Mouse (Mus musculus) layer of hippocampus, adult 9-11 months (tissue): ENCODE measurements around the gene Mamdc4.
A peak's percentile ranks its signal among the peaks of the same experiment; 100 is the strongest.

Experiments used
- DNase-seq: peaks from one replicate; pipeline ENCODE4 v3.0.0; 2022

The Mamdc4 gene

DNA sequence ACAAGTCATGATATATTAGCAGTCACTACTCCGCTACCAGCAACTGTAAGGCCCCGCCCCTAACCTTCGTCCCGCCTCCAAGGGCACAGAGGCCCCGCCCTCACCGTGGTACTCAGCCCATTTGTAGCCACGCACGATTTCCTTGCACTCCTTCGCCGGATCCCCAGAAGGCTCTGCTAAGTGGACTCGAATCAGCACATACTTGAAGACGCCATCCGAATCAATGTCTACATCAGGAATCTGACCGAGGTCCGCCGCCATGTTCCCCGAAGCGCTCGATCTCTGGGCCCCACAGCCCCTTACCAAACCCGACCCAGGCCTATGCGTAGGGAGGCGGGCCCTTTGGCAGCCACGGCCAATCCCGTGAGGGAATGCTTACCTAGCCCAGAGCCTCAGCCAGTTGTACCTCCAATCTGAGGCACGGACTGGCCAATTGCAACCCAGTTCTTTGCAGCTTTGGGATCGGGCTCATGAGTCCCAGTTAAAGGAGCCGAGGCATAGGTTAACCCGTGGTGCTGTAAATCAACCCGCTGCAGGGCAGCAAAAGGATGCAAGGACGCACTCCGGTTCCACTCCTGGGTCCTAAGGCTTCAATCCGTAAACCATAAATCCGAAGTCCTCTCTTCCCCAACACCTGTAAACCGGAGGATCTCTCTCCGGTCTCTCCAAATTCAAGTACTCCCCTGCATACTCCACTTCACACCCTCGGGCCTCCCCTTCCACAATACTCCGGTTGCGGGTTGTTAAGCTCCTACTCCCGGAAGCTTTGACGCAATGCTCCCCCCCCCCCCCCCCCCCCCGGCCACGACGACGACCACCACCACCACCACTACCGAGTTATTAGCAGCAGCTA lies at the start of gene Mamdc4, which contains the start of gene Phpt1:
Mamdc4 (minus strand) TSS at position 267 of the 853 bp plus-strand sequence.
Phpt1 (minus strand) TSS at position 646 of the 853 bp plus-strand sequence.
- peak; percentile 99 for DNase-seq

DNA sequence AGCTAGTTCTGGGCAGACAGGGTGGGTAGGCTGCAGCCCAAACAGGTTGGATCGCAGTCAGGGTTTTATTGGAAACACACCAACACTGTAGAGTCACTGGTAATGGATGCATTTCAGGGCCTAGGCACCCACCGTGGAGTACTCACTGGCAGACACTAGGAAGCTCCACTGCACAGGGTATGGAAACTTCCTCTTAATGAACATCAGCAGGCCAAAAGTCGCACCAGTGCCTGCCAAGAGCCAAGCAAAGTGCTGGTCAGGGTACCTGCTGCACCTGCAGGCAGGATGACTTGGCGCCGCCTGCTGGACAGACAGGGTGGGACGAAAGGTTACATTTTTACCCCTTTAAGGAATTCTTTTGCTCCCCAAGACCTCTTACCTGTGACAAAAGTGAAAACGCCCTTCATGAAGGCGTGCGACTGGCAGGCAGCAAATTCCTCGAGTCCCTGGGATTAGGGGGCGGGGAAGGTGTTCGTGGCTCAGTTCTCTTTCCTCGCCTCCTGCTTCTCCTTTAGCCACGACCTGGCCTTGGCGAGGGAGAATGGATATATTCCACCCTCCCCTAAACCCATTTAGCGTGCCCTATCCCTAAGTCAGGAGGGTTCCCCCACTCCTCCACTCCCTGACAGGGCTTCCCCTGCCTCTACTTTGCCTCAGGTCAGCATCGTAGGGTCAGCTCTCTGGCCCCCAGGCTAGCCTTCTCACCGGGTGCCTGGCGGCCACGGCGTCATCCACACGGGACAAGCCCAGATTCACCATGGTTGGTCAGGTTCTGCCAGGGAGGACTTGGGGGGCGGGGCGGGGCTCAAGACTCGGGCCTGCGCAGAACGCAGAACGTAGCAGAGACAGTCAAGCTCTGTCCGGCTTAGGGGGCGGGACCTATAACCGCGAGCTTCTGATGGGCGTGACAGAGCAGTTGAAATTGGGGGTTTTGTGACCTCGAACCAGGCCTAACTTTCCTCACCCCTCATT lies 46.9 kb upstream of the Mamdc4 start, which contains the start of gene Tmem141:
Tmem141 (minus strand) TSS at position 777 of the 972 bp plus-strand sequence.
- peak; percentile 93 for DNase-seq

DNA sequence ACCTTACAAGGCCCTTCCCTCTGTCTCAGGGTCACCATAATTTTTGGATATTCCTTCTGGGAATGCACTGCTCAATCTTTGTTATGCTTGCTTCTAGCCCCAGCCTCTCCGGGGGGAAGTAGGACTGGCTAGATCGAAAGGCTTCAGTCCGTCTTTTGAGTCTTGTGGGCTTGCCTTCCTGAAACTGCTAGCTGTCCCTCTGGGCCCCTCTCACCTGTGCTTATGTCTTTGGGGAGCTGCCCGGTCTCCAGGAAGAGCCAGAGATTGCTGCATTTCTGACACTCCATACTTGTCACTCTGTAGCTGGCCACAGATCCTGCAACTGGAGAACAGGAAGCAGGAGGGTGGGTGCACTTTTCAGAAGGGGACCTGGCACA lies 46.2 kb upstream of the Mamdc4 start:
- no peak for DNase-seq

DNA sequence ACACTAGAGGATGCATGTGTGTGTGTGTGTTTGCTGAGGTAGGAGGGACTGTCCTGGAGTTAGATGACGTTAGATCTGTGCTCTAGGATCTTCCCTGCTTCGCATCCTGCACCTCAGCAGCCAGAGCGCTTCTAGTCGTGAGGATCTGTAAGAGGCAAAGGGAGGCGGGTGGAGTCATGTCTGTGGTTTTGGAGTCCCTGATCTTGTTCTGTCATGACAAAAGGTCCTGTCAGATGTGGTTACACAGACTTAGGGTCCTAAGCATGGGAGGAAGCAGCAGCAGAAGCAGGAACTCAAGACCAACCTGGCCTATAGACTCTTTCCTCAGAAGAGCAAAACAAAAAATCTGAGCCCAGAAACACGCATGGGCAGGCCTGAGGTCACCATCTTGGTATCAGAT lies 45.7 kb upstream of the Mamdc4 start:
- DNase-seq: no peak

DNA sequence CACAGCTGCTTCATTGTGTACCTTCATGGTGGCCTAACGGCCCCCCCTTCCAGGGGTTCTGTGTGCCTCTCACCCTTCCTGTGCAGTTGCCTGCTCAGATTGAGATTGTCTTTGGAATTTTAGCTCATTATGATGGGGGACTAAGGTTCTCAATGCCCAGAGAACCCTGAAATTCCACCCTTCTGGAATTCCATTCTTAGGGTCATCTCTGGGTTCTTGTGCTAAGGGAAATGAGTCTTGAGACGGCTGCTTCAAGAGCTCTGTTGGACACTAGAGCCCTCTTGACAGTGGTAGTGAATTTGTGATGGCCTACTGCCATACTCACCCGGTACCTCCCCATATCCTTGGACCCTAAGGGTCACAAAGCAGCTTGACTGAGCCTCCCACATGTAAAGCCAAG lies 42.9 kb upstream of the Mamdc4 start, which contains the start of gene Ccdc183:
Ccdc183 (minus strand) TSS at position 101 of the 400 bp plus-strand sequence.
- DNase-seq: no peak

DNA sequence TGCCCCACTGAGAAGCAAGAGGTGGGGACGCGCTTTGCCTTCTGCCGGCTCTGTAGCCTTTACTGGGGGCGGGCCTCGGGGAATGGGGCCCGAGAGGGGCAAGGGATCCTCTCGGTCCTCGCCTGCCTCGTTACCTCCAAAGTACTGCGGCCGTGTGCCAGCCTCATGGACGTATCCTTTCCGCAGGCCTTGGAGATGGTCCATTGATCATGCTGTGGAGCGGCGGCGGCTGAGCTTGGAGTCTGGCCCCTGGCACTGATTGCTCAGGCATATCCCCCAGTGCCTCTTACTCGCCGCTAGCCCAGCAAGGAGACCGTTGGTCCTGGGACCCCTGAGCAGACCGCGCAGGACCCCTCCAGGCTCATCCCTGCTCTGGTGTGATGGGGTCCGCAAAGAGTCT lies 41.8 kb upstream of the Mamdc4 start:
- DNase-seq: no peak

DNA sequence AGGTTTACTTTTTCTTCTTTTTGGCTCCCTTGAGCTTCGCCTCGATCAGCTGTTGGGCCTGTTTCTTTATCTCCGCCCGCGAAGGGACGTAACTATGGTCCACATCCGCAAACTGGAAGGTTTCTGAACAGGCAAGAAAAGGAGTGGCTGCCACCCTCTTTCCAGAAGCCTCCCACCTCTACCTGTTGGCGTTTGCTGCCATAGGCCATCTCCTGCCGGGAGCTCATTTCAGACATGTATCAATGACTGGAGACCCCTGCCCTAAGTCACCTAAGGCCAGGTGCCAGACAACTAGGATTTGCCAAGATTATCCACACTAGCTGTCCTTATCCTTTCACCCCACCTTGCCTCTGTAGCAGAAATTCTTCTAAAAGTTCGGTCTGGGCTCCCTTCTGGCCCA lies 34.0 kb upstream of the Mamdc4 start:
- DNase-seq: no peak

DNA sequence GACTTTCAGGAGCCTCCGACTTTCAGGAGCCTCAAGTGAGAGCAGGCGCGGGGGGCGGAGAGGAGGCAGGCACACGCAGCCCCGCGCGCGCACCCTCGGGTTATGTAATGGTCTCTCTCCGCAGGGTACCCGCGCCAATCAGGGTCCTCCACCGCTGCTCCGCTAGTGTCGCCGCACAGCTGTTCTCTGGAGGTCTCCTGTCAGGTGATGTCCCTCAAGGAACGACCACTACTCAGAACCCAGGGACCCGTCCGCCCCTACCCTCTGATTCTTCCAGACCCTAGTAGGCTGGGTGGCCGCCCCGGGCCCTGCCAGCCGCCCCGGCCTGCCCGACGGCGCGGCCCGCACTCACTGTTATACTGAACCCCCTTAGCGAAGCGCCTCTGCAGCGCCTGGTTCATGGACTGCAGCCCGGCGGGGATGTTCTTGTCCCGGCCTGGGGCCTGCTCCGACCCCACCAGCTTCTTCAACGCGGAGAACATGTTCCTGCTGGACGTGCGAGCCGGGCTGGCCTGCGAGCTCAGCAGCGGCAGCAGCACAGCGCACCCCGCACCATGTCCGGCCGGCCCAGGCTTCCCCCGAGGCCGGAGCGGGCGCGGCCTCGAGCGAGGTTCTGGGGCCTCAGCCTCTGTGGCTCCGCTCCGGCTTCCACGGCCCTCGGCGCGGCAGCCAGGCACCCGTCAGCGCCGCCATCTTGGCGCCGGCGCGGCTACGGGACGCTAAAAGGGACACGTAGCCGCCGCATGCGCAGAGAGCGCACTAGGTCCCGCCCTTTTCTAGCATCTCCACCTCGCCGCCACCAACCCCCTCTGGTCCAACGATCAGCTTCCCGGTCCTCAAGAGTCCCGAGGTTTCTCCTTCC lies 33.3 kb upstream of the Mamdc4 start, which contains the start of gene Rabl6:
Rabl6 (minus strand) TSS at position 761 of the 862 bp plus-strand sequence.
- peak; percentile 89 for DNase-seq

DNA sequence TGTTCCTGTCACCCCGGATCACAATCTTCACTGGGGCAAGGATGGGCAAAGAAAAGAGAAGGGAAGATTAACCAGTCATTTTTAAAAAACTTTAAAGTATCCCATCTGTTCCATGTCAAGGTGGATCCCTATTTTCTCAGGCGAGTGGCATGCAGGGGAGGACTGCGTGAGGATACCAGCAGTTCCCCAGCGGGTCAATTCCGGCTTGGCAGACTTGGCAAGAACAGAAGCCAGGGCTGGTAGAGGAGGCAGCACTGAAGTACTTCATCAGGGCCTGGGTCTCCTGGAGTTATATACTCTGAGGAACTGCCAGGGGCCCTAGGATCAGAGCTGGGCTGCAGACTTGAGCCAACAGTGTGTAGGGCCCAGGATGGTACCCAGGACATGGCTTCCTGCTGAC lies 27.9 kb upstream of the Mamdc4 start:
- no peak for DNase-seq

DNA sequence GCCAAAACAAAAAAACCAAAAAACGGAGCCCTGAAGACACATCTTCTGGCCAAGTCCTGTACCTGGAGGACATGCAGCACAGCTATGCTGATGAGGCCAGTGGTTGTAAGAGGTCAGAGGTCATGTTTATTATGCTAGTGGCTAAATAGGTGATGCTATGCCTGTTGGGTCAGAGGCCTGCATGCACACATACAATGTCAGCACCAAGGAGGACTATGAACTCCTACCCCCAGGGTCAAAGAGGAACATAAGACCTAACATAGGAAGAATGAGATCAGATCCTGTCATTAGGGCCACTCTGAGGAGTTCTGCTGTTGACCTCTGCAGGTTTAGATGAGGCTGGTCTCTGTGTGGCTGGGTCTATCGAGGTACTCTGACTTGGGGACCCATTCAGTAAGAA lies 25.4 kb upstream of the Mamdc4 start:
- no peak for DNase-seq

DNA sequence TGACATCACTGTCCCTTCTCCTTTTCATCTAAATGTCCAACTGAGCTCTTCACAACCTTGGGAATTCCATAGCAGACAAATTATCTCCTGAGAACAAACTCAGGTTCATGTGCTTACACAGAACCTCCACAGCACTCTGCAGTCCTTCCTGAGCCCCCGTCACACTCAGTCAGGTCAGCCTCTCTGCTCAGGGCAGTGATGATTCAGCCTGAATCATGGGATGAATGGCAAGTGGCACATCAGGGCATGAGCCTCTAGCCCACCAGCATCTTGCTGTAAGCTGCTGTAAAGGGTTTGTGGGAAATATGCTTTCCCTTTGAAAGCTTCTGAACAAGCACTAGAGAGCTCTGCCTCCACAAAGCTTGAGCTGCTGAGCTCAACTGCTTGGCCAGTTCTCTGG lies 24.1 kb upstream of the Mamdc4 start:
- no peak for DNase-seq

DNA sequence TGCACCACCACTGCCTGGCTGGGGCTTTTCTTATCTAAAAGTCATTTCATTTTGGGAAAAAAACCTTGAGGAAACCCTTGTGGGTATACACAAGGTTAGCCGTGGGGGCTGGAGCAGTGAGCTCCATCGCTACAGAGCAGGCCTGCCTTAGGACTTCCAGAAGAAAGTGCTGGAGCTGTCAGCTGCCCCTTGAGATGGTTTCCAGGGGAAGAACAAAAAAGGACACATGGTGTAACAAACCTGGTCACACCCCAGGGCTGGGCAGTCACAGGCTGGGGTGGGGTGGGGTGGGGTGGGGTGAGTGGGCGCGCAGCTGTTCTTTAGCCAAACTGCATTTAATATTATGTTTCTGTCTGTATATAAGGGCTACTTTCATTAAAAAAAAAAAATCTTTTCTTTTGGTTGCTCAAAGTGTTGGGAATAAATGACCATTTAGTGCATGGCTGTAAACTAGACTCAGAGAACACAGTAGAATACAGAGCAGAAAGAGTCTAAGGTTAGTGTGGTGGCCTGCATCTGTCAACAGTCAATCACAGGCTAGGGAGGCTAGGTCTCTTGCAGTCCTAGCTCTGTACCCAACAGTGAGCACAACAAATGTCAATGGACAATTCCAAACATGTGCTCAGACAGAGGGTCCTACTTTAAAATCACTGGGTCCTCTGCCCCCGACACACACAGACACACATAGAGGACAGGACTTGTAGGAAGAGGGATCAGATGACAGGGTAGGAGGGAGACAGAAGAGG lies 22.3 kb upstream of the Mamdc4 start:
- no peak for DNase-seq

DNA sequence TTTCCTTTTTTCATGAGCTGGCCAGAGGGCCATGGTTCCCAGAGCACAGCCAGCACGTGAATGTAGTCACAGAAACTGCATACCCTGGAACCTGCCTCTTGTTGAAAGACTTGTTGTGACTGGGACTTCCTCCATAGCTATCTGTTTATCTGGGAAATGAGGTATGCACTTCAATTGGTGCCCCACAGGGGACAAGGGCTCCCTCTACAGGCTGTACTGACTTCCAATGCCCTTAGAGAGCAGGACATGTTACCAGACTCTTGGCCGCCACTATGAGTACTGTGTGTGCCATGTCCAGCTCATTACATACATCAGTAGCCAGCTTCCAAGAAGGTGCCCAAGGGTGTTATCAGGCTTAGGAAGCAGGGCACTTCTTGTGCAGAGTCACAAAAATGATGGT lies 17.2 kb upstream of the Mamdc4 start:
- DNase-seq: no peak

DNA sequence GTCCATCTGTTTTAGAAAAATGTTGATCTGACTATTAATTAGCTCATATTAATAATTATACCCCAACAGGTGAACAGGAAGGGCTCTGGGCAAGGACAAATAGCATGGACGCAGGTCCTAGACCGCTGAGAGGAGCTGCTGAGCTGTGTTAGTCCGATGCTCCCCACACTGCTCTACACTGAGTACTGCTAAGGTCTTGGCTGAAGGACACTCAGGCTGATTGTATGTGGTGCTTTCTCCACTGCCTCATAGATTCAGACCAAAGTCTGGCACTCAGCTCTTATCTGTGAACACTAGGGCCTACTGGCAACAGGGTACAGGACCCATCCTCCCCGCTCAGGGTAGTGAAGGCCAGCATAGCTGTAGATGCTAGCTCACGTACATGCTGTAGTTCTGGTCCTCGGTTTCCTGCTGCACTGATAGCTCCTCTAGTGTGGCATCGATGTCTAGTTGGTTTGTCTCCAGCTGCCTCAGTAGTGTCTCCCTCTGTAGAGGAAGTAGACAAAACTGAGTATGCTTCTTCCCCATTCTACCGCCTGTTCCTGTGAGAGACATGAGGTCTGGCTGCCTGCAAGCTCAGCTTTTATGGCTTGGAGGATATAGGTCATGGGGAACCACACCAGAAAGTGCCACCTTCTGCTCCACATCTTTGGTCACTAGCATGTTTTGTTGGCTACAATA lies 13.7 kb upstream of the Mamdc4 start:
- DNase-seq: peak; percentile 62

DNA sequence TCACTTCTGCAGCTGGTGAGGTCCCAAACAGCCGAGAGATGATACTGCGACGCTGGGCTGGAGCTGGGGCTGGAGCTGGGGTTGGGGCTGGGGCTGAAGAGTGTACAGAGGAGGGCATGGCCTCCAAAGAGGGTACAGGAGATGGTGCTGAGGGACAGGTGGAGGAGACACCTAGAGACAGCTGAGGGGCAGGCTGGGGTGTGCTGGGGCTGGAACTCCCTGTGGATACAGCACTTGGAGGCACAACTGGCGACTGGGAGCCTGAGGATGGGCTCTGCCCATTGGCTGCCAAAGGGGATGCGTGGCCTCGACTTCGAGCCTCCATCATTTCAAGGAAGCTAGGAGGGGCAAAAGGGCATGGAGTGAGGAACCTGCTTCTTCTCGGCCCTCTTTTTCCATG lies 12.6 kb upstream of the Mamdc4 start:
- no peak for DNase-seq

DNA sequence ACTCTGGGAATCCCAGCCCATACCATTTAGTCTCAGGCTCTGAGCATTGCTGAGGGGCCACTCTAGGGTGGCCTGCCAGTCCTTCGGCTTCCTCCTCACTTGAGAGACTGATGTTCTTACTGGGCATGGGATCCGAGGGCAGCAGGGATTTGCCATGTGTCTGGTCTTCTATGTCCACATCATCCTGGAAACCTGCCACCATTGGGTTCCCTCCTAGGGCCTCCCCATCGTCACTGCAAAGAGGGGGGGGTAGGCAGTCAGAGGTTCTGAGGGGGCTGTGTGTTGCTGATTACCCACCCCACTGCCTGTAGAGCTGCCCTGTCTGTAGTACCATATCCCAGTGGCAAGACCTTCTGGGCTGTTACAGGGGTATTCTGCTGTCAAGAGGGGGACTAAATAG lies 11.0 kb upstream of the Mamdc4 start:
- DNase-seq: no peak

DNA sequence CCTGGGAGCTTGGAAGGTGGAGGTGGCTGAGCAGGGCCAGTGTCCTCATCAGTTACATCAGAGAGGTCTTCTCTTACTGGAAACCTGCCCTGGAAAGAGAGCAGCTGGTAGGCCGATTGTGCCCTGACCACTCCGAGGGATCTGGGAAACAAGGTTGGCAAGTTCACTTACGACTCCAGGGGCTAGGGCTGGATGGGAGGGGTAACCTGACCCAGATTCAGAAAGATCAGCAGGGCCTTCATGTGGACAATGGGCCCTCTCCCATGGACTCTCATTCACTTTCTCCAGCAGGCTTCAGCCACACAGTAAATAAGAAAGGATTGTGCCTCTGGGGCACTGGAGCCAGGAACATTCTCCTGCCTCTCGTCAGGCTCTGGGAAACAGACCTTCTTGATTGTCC lies 10.2 kb upstream of the Mamdc4 start:
- no peak for DNase-seq

DNA sequence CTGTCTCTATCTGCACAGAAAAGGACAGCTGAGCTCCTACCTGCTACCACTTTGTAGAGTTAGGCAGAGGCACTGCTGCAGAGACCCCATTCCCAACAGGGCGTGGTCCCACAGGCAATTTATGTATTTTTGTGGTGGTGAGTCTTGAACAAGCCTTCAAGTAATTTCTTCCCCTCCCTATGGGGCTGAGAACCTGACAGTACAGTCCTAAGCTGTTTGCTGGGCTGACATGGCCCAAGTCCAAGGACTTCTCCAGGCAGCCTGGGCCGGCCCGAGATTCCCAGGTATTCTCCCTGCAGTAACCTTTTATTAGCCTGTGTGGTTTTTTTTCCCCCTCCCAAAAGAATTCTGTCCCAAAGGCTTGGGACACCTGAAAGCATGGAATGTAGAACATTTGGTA lies 9.5 kb upstream of the Mamdc4 start:
- no peak for DNase-seq

DNA sequence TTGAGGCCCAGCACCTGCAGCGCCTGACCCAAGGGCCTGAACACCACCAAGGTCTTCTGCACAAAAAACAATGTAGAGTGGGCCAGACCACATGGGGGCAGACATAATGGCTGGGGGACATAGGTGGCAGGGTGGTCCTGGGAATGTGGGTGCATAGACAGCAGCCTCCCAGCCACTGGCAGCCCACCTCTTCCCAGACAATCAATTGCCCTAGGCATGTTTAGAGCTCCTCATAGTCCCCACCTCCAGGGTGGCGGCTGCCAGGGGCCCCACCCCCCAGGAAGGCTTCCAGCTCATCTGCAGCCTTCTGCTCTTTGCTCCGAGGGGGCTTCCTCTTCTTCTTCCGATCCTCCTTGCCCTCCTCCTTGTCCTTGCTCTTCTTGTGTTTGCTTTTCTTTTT lies 8.9 kb upstream of the Mamdc4 start:
- DNase-seq: no peak

DNA sequence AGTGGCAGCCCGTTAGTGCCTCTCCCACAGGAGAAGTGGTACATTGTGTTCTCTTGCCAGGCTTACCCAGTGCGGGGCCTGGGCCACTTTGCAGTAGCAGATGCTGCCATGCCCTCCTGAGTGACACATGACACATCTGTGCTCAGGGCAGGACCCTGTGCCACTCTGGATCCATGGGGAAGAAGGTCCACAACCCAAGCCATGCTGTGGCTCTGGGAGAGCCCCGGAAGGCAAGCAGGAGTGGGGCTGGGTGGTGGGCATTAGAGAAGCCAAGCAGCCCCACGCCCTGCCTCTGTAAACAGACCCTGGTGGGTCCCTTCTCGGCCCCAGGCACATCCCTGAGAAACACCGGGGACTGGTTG lies 8.5 kb upstream of the Mamdc4 start:
- no peak for DNase-seq

DNA sequence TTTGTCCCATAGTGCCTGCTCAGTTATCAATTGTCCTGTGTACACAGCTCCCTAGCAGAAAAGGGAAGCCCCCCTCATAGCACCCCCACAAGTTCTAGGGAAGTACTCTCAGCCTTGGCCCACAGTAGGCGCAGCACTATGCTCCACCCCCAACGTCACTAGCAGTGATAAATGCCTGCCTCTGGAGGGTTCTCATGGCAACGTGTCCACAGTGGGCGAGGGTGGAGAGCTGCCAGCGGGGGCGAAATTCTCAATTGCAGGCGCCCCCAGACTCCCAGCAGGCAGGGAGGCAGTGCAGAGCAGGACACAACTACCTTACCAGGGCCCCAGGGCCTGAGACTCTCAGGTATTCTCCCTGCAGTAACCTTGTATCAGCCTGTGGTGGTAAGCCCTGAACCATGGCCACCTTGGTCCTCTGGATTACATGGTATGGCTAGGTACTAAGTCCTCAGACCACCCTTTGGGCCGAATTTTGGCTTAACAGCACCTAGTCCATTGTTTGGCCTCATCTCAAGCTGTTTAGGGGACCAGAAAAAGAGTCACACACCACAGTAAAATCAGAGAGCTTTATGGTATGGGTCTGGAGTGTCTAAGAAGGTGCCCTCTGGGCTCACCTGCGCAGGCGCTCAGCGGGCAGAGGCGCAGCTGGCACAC lies 7.9 kb upstream of the Mamdc4 start:
- DNase-seq: peak; percentile 89
